Mouse (Mus musculus): ENCODE results near the gene Mre11a. TPM values are rescaled to one million over a fixed set of nuclear protein-coding genes. Genes with fewer than 3 reads are reported as not detected.

Gene Mre11a
- total RNA-seq, 1 experiment from 2014 or later, result 83.5 TPM

DNA sequence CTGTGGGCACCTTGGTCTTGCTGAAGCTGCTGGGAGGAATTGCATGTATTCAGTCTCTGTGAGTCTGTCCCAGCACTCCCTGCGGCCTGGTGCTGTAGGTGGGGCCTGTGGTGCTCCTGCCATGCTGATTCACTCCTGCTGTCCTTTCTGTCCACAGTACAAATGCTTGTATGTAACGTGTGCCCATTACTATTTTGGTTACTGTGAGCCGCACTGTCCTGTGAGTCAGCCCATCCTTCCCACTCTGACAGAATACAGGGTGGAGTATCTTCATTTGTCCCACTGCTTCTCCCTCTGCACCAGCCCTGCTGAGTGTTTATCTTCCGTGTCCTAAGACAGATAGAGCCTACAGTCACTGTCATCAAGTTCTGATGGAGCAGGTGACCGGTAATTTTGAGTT is 25.7 kb downstream of the Mre11a start:
- no peak for ATAC-seq (replicated peaks; ENCODE audit: low read depth, poor library complexity, severe bottlenecking)

DNA sequence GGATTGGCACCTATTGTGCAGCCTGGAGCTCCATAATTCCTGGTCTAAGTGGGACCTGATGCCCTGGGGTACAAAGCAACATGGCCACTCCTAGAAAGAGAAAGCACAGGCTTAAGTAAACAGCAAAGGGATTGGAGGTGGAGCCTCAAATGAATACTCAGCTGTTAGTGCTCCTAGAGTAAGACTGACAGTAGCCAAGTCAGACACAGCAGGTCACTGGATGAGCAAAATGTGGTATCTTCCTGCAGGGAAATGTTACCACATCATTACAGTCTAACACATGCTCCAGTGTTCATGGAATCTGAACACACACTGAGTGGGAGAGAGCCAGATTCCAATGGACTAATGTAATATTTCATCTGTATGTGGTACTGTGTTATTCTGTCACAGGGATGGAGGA is 36.9 kb downstream of the Mre11a start:
- ATAC-seq (replicated peaks; ENCODE audit: low read depth, poor library complexity, severe bottlenecking), result no peak

DNA sequence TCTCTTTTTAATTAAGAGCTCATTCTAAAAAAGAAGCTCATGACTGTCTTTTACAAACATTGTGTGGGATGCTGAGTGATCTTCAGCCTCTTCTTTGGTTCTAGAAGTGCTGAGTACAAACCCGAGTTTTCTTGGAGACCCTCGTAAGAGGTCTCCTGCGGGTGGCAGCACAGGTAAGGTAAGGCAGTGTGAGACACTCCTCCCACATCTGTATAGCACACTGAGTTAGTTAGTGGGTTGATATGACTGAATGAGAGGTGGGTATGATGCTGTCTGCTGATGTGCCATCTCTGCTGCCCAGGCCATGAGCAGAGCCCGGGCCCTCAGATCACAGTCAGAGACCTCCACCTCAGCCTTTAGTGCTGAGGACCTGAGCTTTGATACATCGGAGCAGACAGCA is 40.4 kb downstream of the Mre11a start:
- ATAC-seq (replicated peaks; ENCODE audit: low read depth, poor library complexity, severe bottlenecking), result no peak

DNA sequence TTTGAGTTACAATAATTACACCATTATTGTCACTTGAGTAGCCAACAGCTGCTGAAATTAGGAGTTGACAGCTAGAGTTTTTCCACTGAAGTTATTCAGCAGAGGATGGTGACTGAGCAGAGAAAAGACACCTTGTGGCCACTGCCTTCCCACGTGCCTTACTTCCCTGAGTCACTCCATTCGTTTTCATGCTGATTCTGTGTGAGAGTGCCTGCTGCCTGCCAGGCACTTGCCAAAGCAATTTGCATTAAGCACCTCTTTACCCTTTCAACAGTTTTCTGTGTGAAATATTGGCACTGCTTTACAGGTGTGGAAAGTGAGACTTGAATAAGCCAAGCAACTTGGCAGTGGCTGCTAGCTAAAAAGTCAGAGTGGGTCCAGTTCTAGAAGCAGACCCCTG is 43.4 kb downstream of the Mre11a start:
- no peak for ATAC-seq (replicated peaks; ENCODE audit: low read depth, poor library complexity, severe bottlenecking)

DNA sequence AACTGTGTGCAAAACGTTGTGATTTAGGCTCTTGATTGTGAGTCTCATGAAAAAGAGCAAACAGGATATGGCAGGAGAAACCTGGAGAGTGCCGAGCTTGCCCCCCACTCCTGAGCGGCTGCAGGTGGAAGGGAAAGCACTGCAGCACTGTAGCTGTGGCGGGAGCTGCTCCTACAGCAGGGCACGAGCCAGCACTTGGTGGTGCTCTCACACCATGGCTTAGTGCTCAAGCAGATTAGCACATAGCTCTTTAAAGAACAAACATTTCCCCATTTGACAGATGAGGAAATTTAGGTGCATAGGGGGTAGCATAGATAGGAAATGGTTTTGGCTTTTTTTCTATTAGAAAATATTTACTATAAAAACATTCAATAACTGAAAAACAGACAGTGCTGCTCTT is 47.6 kb downstream of the Mre11a start:
- no peak for ATAC-seq (replicated peaks; ENCODE audit: low read depth, poor library complexity, severe bottlenecking)

DNA sequence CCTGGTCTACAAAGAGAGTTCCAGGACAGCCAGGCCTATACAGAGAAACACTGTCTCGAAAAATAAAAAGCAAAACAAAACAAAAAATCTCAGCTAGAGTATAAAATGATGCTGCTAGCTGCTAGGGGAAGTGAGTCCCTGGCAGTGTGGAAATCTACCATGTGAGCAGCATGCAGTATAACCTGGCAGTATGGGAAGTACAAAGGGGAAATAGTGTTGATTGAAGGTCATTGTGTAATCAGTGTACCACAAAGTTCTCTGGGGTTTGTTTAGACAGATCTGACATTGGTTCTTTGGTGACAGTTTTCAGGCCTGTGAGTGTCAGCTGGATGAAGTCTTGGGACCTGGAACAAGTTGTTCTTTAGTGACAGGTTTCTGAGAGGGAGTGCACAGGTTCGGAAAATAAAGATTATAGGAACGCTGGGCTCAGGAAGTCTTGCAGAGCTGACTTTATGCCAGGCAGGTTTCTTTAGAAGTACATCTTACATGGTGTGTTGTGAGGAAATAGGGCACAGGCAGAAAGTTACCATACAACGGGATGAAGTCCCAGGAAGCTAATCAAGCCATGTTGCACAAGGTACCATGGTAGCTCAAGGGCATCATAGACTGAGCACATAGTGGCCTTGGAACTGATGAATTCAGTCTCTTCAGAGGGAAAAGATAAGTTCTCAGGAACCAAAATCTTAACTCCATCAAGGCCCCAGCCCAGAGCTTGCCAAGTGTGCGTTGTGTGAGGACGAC is 51.1 kb downstream of the Mre11a start:
- peak; percentile 98 for ATAC-seq (replicated peaks; ENCODE audit: low read depth, poor library complexity, severe bottlenecking)

DNA sequence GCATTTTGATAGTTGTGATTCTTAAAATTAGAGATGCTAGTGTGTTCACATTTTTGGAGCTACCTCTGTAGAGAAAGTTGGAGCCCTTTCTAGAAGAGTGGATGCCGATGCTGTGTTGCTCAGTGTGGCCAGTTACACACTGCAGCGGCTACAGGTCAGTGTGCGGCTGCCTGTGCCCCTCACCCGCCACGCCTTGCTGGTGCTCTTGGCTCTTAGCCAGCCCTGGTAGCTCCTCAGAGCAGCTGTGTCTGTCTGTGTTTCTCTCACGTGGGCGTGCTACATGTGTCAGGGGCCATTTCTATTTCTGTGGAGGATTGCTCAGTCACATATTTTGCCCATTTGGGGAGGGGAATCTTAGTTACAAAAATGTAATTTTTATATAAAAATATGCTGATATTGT is 55.1 kb downstream of the Mre11a start:
- no peak for ATAC-seq (replicated peaks; ENCODE audit: low read depth, poor library complexity, severe bottlenecking)

DNA sequence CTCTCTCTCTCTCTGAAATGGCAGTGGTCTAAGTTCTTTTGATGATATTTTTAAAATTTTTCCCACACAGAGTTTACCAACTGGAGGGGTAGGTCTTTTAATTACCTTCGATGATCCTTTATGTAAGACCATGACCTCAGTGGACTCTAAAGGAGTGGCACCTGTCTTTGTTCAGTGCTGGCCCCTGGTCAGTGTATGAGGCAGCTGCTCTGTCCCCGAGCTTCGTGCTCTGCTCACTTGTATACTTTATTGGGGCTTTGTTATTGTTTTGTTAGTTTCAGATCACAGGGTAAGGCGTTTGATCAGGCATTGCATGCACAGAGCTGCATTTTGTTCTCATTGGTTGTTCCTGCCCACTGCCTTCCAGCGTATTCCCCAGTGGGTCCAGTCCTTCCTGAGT is 55.5 kb downstream of the Mre11a start:
- ATAC-seq (replicated peaks; ENCODE audit: low read depth, poor library complexity, severe bottlenecking), result no peak

DNA sequence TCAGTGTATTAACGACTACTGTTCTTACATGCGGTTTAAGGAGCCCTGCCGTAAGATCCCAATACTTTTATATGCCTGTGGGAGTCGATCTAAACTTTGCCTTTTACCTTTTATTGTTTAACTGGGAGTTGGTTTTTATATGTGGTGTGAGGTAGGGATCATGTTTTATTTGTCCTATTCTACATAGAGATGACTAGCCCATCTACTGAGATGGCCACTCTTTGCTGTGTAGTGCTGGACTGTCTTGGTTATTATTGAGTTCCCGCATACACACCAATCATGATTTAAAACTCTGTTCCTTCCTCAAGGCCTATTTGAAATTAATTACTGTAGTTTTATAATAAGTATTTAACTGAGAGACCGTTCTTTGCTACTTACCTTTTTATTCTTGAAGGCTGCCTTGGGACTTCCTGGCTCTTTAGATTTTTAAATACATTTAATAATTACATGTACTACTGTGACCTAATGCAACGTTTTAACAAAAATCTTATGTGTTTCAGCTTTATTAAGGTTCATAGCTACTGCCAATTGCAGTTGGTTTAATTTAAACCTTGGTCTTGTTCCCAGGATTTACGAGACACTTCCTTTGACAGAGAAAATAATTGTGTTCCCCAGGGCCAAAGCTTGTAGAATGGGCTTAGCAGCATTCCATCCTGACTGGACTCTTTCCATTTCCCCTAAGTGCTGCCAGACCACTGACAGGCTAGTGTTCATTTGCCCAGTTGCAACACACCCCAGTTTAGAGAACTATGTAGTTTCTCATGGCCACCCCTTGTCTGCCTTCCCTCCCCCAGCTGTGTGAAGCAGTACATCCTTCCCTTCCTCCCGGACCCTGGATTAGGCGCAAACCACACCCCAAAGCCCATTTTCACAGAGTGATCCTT is 57.7 kb downstream of the Mre11a start:
- ATAC-seq (replicated peaks; ENCODE audit: low read depth, poor library complexity, severe bottlenecking), result peak; percentile 93

DNA sequence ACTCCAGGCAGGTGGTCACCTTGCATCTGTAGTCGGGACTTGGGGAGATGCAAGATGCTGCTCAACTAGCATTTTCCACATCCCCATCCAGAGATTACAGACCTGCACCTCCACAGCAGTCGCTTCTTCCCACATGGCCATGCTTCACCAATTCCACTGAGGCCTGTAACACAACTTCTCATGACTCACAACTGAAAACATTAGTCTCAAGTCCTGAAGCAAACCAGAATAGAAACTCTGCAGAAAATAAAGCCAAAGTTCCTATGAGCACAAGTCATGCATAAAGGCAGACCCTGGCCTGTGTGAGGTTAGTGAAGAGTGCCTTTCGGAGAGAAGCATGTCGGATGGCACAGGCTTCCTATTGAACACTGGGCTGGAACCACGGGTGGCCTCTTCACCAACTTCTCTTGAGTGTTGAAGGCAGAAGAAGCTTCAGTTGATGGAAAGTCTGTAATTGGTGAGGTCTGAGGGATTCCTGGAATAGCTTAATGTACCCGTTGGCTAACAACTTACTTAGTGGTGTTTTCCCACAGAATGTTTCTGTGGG is 58.9 kb downstream of the Mre11a start:
- no peak for ATAC-seq (replicated peaks; ENCODE audit: low read depth, poor library complexity, severe bottlenecking)

DNA sequence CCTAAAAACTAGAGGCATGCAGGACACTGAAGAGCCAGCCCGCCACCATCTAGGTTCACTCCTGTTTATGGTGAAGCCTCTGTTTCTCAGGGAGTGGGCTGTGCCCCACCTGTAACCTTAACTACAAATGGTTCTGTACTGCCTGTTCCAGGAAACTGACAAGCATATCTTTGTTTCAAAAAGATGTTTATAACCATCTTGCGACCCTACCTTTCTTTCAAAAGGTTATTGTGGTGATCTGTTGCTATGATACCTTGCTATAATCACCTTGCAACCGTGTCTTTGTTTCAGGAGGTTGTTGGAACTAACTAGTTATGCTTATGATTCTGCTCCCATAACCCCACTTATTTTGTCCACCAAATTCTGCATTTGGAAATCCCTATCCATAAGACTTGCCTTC is 59.4 kb downstream of the Mre11a start:
- no peak for ATAC-seq (replicated peaks; ENCODE audit: low read depth, poor library complexity, severe bottlenecking)

DNA sequence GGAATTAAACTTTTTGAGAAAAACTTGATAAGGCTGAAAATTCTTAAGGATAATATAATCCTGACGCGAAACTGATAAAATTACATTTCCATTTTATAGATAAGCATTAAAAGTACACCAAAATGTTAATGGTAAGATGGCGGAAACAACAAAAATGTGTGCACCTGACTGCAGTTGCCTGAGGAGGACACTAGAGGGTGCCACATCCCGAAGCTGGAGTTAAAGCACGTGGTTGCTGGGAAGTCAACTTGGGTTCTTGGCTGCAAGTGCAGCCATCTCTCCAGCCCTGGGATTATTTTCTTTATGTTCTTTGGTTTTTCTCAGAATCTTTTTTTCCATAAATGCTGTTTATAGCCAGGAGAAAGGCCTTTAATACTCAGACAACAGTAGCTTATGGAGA is 62.0 kb downstream of the Mre11a start:
- no peak for ATAC-seq (replicated peaks; ENCODE audit: low read depth, poor library complexity, severe bottlenecking)

DNA sequence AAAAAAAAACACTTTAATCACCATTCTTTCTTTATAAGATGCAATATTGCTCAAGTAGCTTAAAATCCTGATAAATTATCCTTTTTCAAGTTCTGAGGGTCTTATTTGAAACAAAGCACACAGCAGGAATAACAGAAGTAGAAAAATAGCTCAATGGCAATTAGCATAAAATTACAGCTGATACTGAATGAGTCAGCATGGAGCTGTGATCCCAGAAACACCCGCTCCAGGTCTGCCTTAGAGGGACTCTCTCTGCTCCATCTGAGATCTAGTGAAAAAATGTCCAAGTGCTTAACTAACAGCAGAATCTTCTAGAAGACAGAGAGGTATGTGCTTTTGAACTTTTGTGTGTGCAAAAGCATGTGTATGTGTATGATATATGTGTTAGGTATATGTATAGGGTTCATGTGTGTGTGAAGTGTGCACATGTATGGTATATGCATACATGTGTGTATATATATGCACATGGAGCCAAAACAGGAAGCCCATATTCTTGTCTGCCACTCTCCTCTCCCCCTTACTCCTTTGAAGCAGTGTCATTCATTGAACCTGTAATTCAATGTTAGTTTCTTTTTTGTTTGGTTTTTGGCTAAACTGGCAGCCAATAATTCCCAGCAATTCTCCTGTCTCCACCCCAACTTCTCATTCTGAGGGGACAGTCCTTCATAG is 63.9 kb downstream of the Mre11a start:
- ATAC-seq (replicated peaks; ENCODE audit: low read depth, poor library complexity, severe bottlenecking), result no peak

DNA sequence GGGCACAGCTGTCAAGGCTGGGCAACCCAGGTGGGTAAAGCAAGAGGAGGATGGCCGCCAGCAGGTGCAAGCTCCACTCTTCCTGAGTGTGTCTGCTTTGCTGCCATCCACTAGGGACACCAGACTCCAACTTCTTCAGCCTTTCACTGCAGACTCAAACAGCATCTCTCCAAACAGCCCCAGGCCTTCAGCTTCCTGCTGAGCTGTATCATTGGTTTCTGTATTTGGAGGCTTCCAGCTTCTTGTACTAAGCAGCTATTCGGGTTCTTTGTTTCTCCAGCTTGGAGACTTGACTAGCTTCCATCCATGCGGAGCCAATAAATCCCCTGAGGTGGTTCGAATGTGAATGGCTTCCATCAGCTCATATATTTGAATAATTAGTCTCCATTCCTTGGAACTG is 70.1 kb downstream of the Mre11a start:
- ATAC-seq (replicated peaks; ENCODE audit: low read depth, poor library complexity, severe bottlenecking), result no peak

DNA sequence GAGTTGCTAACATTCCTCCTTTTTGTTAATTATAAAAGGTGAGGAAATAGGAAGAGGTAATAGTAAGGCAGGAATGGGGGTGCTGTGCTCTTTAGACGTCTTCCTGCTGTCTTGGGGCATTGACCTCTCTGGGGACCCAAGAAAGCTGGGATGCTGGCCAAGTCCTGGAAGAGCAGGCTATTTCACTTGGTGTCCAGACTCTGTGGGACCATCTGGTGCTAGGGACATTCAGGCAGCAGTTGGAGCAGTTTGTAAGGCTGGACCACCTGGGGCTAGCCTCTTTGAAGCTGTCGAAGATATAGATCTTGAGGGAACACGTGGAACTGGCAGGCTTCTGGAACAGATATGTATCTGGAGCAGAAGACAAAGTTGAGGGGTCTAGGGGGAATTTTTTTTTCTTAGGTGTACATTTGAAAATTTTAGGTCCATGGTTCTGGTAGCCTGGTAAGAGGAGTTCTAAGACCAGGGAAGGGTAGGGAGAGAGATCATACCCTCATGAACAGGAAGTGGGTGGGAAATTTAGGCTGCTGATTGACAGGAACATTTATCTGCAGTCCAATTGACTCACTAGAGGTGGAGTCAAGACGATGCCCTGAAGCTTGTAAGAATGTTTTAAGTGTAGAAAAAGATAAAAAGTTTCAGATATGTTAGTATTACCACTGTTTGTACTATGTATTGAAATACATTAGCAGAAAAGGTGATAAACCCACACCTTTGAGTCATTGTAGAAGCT is 72.6 kb downstream of the Mre11a start:
- no peak for ATAC-seq (replicated peaks; ENCODE audit: low read depth, poor library complexity, severe bottlenecking)

DNA sequence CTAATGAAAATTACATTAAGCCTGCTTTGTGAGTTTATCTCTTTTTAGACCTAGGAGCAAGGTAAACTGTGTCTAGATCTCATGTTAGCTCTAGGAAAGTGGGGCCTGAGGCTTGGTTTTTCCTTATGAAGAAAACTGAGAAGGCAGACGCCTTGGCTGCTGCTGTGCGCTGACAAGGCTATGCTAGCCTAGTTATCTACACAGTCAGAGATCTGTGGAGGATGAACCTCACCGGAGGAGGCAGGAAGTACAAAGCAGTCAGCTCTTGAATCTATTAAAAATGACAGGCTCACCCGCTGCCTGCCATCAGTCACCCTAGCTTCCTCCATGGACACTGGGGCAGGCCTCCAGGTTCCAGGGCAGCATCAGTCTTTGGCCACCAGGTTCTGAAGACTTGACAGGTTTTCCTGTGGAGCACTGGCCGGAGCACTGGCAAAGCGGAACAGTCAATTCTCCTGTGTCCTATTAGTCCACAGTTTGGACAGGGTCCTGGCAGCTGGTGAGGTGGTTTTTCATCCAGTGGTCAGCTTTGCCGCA is 73.8 kb downstream of the Mre11a start:
- ATAC-seq (replicated peaks; ENCODE audit: low read depth, poor library complexity, severe bottlenecking), result no peak

DNA sequence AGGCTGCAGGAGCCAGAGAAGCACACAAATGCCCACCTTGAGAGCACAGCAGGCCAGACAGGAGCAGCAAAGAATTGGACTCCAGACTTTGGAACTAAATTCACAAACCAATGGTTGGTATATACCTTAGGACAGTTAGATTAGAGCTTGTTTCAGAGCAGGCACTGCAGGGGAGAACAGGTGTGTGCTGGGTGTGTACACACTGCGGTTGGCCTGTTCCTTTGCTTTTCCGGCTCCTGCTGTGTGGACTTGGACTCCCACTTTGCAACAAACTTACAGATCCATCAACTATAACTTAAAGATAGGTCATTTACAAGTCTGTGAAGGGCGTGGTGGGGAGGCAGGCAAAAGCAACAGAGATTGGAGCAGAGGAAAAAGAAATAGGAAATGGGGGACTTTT is 74.3 kb downstream of the Mre11a start:
- no peak for ATAC-seq (replicated peaks; ENCODE audit: low read depth, poor library complexity, severe bottlenecking)

DNA sequence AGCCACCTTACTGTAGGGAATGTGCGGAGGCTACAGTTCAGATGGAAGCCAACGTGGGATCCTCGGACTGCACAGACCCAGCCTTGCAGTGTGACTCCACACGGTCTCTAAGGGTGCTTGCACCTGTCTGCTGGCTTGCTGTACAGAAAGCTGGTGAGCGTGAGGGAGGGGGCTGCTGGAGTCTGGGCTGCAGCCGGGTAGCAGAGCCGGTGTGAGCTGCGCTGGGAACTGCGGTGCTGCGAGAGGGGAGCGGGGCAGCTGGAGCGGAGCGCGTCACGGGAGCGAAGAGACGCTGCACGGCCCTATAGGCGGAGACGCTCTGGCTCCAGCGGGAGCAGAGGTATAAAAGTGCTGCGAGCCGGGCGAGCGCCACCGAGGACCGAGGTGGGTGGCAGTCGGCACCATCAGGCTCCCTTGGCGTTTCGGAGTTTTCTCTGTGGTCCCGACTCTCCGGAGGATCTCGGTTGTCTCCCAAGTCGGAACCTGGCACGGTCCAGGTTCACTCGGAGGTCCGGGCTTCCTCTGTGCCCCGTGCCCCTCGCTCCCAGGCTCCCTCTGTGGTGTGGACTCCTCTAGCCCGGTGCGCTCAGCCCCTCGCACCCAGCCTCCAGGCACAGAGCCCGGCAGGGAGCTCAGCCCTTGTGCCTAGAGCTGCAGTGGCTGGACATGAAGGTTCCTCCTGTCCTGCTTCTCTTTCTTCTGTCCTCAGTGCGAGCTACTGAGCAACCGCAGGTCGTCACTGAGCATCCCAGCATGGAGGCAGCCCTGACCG is 75.6 kb downstream of the Mre11a start, which contains the start of gene Gpr83:
TSS of gene Gpr83 (plus strand) at position 343 of the 772 bp plus-strand sequence.
- peak; percentile 71 for ATAC-seq (replicated peaks; ENCODE audit: low read depth, poor library complexity, severe bottlenecking)

DNA sequence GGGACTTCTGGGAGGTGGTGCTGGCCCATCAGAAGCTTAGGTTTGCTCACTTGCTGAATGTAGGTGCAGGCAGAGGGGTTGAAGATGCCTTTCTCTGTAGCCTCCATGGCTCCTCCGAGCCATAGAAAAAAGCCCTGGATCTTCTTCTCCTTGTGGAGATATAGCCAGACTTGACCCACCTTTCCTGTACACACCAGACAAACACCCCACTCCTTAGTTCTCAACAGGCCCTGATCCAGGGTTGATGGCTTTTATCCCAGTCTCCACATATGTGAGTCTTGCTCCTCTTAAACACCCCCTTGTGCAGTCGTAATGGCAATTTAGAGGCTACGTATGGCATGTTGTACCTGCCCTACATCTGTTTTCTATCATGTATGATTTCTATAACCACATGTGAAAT is 78.7 kb downstream of the Mre11a start:
- no peak for ATAC-seq (replicated peaks; ENCODE audit: low read depth, poor library complexity, severe bottlenecking)

Data from common myeloid progenitor, adult 5-6 weeks (primary cell).